ENCODE assay signal across 23 mouse cellular contexts in genomic region chr12:110102186-110102585, GRCm38 (mm10).
DNase-seq lines count a peak whose midpoint lies in the region; ATAC-seq and TF ChIP-seq lines count a peak whose summit lies in the region.
"Had no signal": no experiment of that assay in that cellular context is flagged by ENCODE, and none has a peak within 500 bp of the region (broad histone marks: within the 10 kb centered on the region; RNA-seq: fewer than 3 reads in every experiment).

No protein-coding gene starts in this region.

- H3K4me2 ChIP-seq in intestine, embryonic 16.5 days (ENCODE audit: low read depth, low read length) = no peak overlapping the region

- no peaks in the 10 kb centered on the region; the same call in 1 of the 2 replicates for H3K4me1 ChIP-seq in heart, embryonic 10.5 days
- H3K4me1 ChIP-seq in intestine, embryonic 16.5 days (ENCODE audit: control insufficient read depth, insufficient read depth, low read length) = no peaks in the 10 kb centered on the region

- DNase-seq in heart, adult 11 months = peak; percentile 63
- DNase-seq in heart, embryonic 10.5 days (ENCODE audit: low spot score) = no peak
- DNase-seq in left cerebral cortex, adult 11 months (ENCODE audit: low spot score) = peak; percentile 12
- no peak for DNase-seq in left cerebral cortex, adult 2 months (ENCODE audit: extremely low spot score in 1 of 2, low spot score in 2 of 2)
- DNase-seq in right cerebral cortex, adult 18-20 months = peak; percentile 21
- no peak for DNase-seq in right cerebral cortex, postnatal 36 days (ENCODE audit: low spot score in 2 of 2)
- peak; percentile 71 for DNase-seq in brain, adult 2 months (ENCODE audit: low read depth, low spot score)
- DNase-seq: adrenal gland, adult 2 months; adrenal gland, adult 8-10 months; adrenal gland, postnatal 10 days; adrenal gland, postnatal 14 days; adrenal gland, postnatal 25 days; adrenal gland, postnatal 36 days; B cell, adult 2 months; cerebellum, adult 11 months; cerebellum, adult 11-12 months; cerebellum, adult 18-20 months had no signal

- H3K9ac ChIP-seq in intestine, embryonic 16.5 days (ENCODE audit: low read depth, low read length) = no peak overlapping the region

- no peak for TF ChIP-seq CTCF in left cerebral cortex, adult 2 months (IDR thresholded peaks at IDR 0.05)

- H3K27ac ChIP-seq in heart, embryonic 10.5 days = no peak overlapping the region
- H3K27ac ChIP-seq in left cerebral cortex, adult 2 months = no peak overlapping the region
- no peak overlapping the region for H3K27ac ChIP-seq in intestine, embryonic 16.5 days (ENCODE audit: low read length)

- no peak for ATAC-seq in intestine, embryonic 16.5 days
- ATAC-seq: activated CD4-positive, CD25-positive, alpha-beta regulatory T cell, adult 4 months; CD4-positive, CD25-positive, alpha-beta regulatory T cell, adult 4 months; Patski had no signal

- H3K36me3 ChIP-seq in heart, embryonic 10.5 days = no peaks in the 10 kb centered on the region
- H3K36me3 ChIP-seq in intestine, embryonic 16.5 days (ENCODE audit: control insufficient read depth, insufficient read depth, low read length) = no peaks in the 10 kb centered on the region
- H3K36me3 ChIP-seq: G1E had no signal

- H3K4me3 ChIP-seq in heart, embryonic 10.5 days = no peak overlapping the region
- H3K4me3 ChIP-seq in left cerebral cortex, adult 2 months = no peak overlapping the region
- H3K4me3 ChIP-seq in intestine, embryonic 16.5 days (ENCODE audit: low read length) = no peak overlapping the region

- peaks cover 9% of the 10 kb centered on the region for H3K9me3 ChIP-seq in heart, embryonic 10.5 days
- H3K9me3 ChIP-seq in intestine, embryonic 16.5 days (ENCODE audit: control insufficient read depth, low read length) = peaks cover 4% of the 10 kb centered on the region; the same call in 1 of the 2 replicates

- H3K27me3 ChIP-seq in heart, embryonic 10.5 days (ENCODE audit: insufficient read depth, poor library complexity, severe bottlenecking) = peaks cover 36% of the 10 kb centered on the region; the same call in 1 of the 2 replicates
- no peaks in the 10 kb centered on the region for H3K27me3 ChIP-seq in intestine, embryonic 16.5 days (replicated peaks; ENCODE audit: control insufficient read depth, insufficient read depth, low read length)
- H3K27me3 ChIP-seq: CH12.LX, Patski had no signal

- 87% methylated on average over 7 of the region's 7 CpGs for WGBS in heart, embryonic 10.5 days
- 89% methylated on average over 7 of the region's 7 CpGs for WGBS in intestine, embryonic 16.5 days

- intact Hi-C loops in left cerebral cortex, adult 2 months (cut with DNase I) = no loop called here

Comparison
In these comparisons a context has a peak if more than half of its experiments do, and no peak if none do; other contexts are left out.
1. DNase-seq: peak in heart, adult 11 months (single experiment), left cerebral cortex, adult 11 months (single experiment), right cerebral cortex, adult 18-20 months (single experiment) and brain, adult 2 months (single experiment); none in heart, embryonic 10.5 days (single experiment), left cerebral cortex, adult 2 months (0 of 2) and right cerebral cortex, postnatal 36 days (0 of 2).